Mouse (Mus musculus) hindbrain, postnatal 0 days (tissue): ENCODE data around the gene Pigq. TPM values are rescaled to one million over a fixed set of nuclear protein-coding genes. Genes with fewer than 3 reads are reported as not detected.

Experiments
- ATAC-seq: fragments of 200-750 bp; cut with Nextera tagmentation; 2 replicates; pipeline ENCODE4 v1.8.0; 2017; ENCODE audit warnings: mild to moderate bottlenecking, moderate TSS enrichment, moderate library complexity
- DNase-seq: peaks from one replicate; pipeline ENCODE4 v3.0.0-alpha.2; 2015; ENCODE audit warnings: low spot score
- H3K27ac ChIP-seq: fragments of 300-500 bp; sonication (generic); 2 replicates; pipeline ENCODE4 v1.5.1; 2014; ENCODE audit warnings: mild to moderate bottlenecking
- H3K27me3 ChIP-seq: fragments of 300-500 bp; sonication (generic); 2 replicates; pipeline ENCODE4 v1.6.1; 2014; ENCODE audit warnings: low read length, mixed read lengths; ENCODE audit not compliant: insufficient read depth
- H3K36me3 ChIP-seq: fragments of 300-500 bp; sonication (generic); 2 replicates; pipeline ENCODE4 v1.6.1; 2014; ENCODE audit warnings: low read length, mixed read lengths; ENCODE audit not compliant: insufficient read depth
- H3K4me1 ChIP-seq: fragments of 300-500 bp; sonication (generic); 2 replicates; pipeline ENCODE4 v1.6.1; 2014; ENCODE audit warnings: antibody characterized with exemption, low read length, mixed read lengths; ENCODE audit not compliant: insufficient read depth
- H3K4me2 ChIP-seq: fragments of 300-500 bp; sonication (generic); 2 replicates; pipeline ENCODE4 v1.6.1; 2014; ENCODE audit warnings: low read depth, mild to moderate bottlenecking, low read length, moderate library complexity, mixed read lengths
- H3K4me3 ChIP-seq: fragments of 300-500 bp; sonication (generic); 2 replicates; pipeline ENCODE4 v1.5.1; 2014; ENCODE audit warnings: low read length
- H3K9ac ChIP-seq: fragments of 300-500 bp; sonication (generic); replicated peaks from 2 replicates; pipeline ENCODE4 v1.6.1; 2014; ENCODE audit warnings: mild to moderate bottlenecking, low read length, moderate library complexity, mixed read lengths
- H3K9me3 ChIP-seq: fragments of 300-500 bp; sonication (generic); 2 replicates; pipeline ENCODE4 v1.6.1; 2016; ENCODE audit warnings: low read length, mixed read lengths
- CTCF ChIP-seq: IDR thresholded peaks from 2 replicates; pipeline ENCODE4 v1.5.1; 2016; ENCODE audit warnings: antibody characterized with exemption, control low read depth, low read depth
- WGBS: fragments of 180-500 bp; shearing (Covaris S2); extraction: QIAGEN DNeasy Blood & Tissue Kit; methylation state at CpG from one replicate; pipeline ENCODE4 v1.1.7; 2014; 5-methylcytosine and 5-hydroxymethylcytosine counted together
- polyA plus RNA-seq: library from polyadenylated mRNA; unstranded; fragments of >200 nt; fragmentation: Nextera tagmentation; extraction: Ambion mirVana; gene quantifications from 2 replicates; pipeline ENCODE4 v1.2.1, GENCODE M21; 2015
- total RNA-seq: library from RNA; depleted of rRNA; stranded (reverse); fragments of >200 nt; gene quantifications from 2 replicates; pipeline ENCODE4 v1.2.3, GENCODE M21; 2014

Gene Pigq
- total and polyA plus RNA-seq, 2 experiments from 2014 or later: 76.3 to 99.7 TPM

- no peaks in the 10 kb centered on the region for H3K36me3 ChIP-seq
- no peak overlapping the region for H3K9ac ChIP-seq
- no peaks in the 10 kb centered on the region for H3K9me3 ChIP-seq
- TF ChIP-seq CTCF: no peak
- H3K27ac ChIP-seq: 0 out of 2 replicates have a peak overlapping the region, but pooled peaks have one; percentile 20
- no peak overlapping the region for H3K4me3 ChIP-seq
- H3K4me1 ChIP-seq: peaks cover 7% of the 10 kb centered on the region; the same call in 1 of the 2 replicates
- peak; percentile 22 for DNase-seq
- no peak for ATAC-seq
- WGBS: 67% methylated on average over 5 of the region's 5 CpGs
- peaks cover 7% of the 10 kb centered on the region; the same call in 1 of the 2 replicates for H3K27me3 ChIP-seq
- H3K4me2 ChIP-seq: no peak overlapping the region
Observed at GRCm38 (mm10) chr17:25953161-25953560, 8.4 kb upstream of the Pigq start.

- DNase-seq (peak; percentile 25), ATAC-seq (no peak)
- Histone ChIP-seq H3K27ac (peak within 1 kb of the TSS; percentile 34; the same call in 1 of the 2 replicates), H3K4me3 (peak within 1 kb of the TSS; percentile 37), H3K27me3 (peaks cover 7% of the 10 kb centered on the region; the same call in 1 of the 2 replicates), H3K36me3 (no peaks in the 10 kb centered on the region), H3K9me3 (no peaks in the 10 kb centered on the region), H3K4me1 (0 out of 2 replicates have a peak, but pooled peaks cover 7% of the 10 kb centered on the region), H3K9ac (0 out of 2 replicates have a peak within 1 kb of the TSS, but pooled peaks have one; percentile 29), H3K4me2 (peak within 1 kb of the TSS; percentile 51)
- TF ChIP-seq CTCF: no peak
- WGBS: 3% methylated on average over 53 of the region's 58 CpGs
Observed at GRCm38 (mm10) chr17:25951803-25952623, 7.3 kb upstream of the Pigq start, which contains the start of gene A930017K11Rik. A930017K11Rik (minus strand) TSS chr17:25952565.

- Histone ChIP-seq H3K27ac (peak overlapping the region; percentile 34; the same call in 1 of the 2 replicates), H3K4me1 (0 out of 2 replicates have a peak, but pooled peaks cover 7% of the 10 kb centered on the region), H3K27me3 (peaks cover 7% of the 10 kb centered on the region; the same call in 1 of the 2 replicates), H3K9me3 (no peaks in the 10 kb centered on the region), H3K4me3 (peak overlapping the region; percentile 37), H3K9ac (0 out of 2 replicates have a peak overlapping the region, but pooled peaks have one; percentile 29), H3K36me3 (no peaks in the 10 kb centered on the region), H3K4me2 (peak overlapping the region; percentile 51)
- no peak for TF ChIP-seq CTCF
- ATAC-seq (peak; percentile 20; the same call in 1 of the 2 replicates), DNase-seq (no peak)
- under 1% methylated on average over 27 of the region's 33 CpGs for WGBS
Observed at GRCm38 (mm10) chr17:25951225-25951802, 6.6 kb upstream of the Pigq start.

DNA sequence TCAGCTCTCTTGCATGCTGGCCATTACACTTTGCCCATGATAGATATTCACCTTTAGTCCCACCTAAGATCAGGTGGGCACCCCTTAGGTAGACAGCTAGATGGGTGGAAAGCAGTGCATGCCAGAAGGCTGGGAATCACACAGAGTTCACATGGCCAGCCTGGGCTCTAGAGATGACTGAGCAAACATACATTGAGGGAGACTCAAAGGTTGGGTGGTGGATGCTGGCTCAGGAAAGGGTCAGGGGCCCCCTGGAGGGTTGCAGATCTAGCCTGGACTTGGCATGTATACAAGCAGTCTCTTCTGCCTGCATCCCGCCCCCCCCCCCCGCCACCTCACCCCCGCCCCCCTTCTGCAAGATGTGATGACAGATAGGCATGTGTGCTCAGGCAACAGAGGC is 6.0 kb upstream of the Pigq start:
- peaks cover 7% of the 10 kb centered on the region; the same call in 1 of the 2 replicates for H3K27me3 ChIP-seq
- no peak for TF ChIP-seq CTCF
- 0% methylated on average over 1 of the region's 3 CpGs for WGBS

GRCm38 (mm10) chr17:25949981-25950380 is 5.2 kb upstream of the Pigq start:
- no peak for DNase-seq
- no peak overlapping the region for H3K4me2 ChIP-seq
- H3K27me3 ChIP-seq: peaks cover 7% of the 10 kb centered on the region; the same call in 1 of the 2 replicates
- no peak overlapping the region for H3K9ac ChIP-seq
- H3K36me3 ChIP-seq: no peaks in the 10 kb centered on the region
- WGBS: 73% methylated on average over 5 of the region's 5 CpGs
- ATAC-seq: no peak
- H3K4me1 ChIP-seq: 0 out of 2 replicates have a peak, but pooled peaks cover 3% of the 10 kb centered on the region
- no peak overlapping the region for H3K4me3 ChIP-seq
- TF ChIP-seq CTCF: no peak
- no peaks in the 10 kb centered on the region for H3K9me3 ChIP-seq
- H3K27ac ChIP-seq: no peak overlapping the region

More for the DNA sequence above, 6.0 kb upstream of the Pigq start:
- H3K4me1 ChIP-seq: 0 out of 2 replicates have a peak, but pooled peaks cover 3% of the 10 kb centered on the region
- H3K9ac ChIP-seq: no peak overlapping the region
- H3K4me2 ChIP-seq: peak overlapping the region; percentile 51
- H3K36me3 ChIP-seq: no peaks in the 10 kb centered on the region
- no peaks in the 10 kb centered on the region for H3K9me3 ChIP-seq
- DNase-seq (no peak), ATAC-seq (no peak)
- H3K27ac ChIP-seq: no peak overlapping the region
- no peak overlapping the region; the same call in 1 of the 2 replicates for H3K4me3 ChIP-seq

DNA sequence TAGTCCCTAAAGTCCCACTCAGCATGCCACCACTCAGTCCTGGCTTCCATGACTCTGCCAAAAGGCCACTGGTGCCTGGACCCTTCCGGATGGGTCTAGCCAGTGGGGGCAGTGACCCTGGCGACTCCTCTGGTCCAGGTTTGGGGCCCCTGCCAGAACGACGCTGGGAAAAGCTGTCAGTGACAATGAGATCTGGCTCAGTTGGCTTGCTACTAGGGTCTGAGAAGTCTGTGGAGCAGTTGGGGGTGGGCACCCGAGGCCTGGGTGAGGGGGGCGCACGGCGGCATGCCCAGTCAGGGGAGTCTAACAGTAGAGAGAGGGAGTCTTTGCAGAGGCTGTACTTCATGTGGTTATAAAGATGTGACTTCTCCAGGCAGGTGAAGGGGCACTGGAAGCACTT is 3.3 kb upstream of the Pigq start:
- H3K27ac ChIP-seq: no peak overlapping the region
- H3K4me3 ChIP-seq: no peak overlapping the region
- H3K9me3 ChIP-seq: no peaks in the 10 kb centered on the region
- no peak overlapping the region for H3K9ac ChIP-seq
- DNase-seq (no peak), ATAC-seq (no peak)
- WGBS: 64% methylated on average over 8 of the region's 8 CpGs
- H3K4me1 ChIP-seq: no peaks in the 10 kb centered on the region
- peaks cover 7% of the 10 kb centered on the region; the same call in 1 of the 2 replicates for H3K27me3 ChIP-seq
- H3K4me2 ChIP-seq: no peak overlapping the region
- TF ChIP-seq CTCF: no peak
- no peaks in the 10 kb centered on the region for H3K36me3 ChIP-seq
